Mouse (Mus musculus) heart, embryonic 15.5 days (tissue): Measurements from ENCODE around the gene Olfr1362. TPM values are rescaled to one million over a fixed set of nuclear protein-coding genes. Genes with fewer than 3 reads are reported as not detected.

Experiments
- ATAC-seq: fragments of 200-750 bp; cut with Nextera tagmentation; replicated peaks from 2 replicates; pipeline ENCODE4 v1.8.0; 2017; ENCODE audit warnings: low read depth, moderate TSS enrichment; ENCODE audit not compliant: insufficient number of reproducible peaks, insufficient read depth, low FRiP score
- H3K27ac ChIP-seq: fragments of 300-500 bp; sonication (generic); 2 replicates; pipeline ENCODE4 v1.5.1; 2015; ENCODE audit warnings: mild to moderate bottlenecking, inconsistent platforms
- H3K27me3 ChIP-seq: fragments of 300-500 bp; sonication (generic); 2 replicates; pipeline ENCODE4 v1.6.1; 2015; ENCODE audit warnings: inconsistent platforms
- H3K36me3 ChIP-seq: fragments of 300-500 bp; sonication (generic); 2 replicates; pipeline ENCODE4 v1.6.1; 2015; ENCODE audit warnings: mild to moderate bottlenecking, inconsistent platforms
- H3K4me1 ChIP-seq: fragments of 300-500 bp; sonication (generic); replicated peaks from 2 replicates; pipeline ENCODE4 v1.6.1; 2015; ENCODE audit warnings: inconsistent platforms
- H3K4me2 ChIP-seq: fragments of 300-500 bp; sonication (generic); 2 replicates; pipeline ENCODE4 v1.6.1; 2015; ENCODE audit warnings: inconsistent platforms, mild to moderate bottlenecking, moderate library complexity
- H3K4me3 ChIP-seq: fragments of 300-500 bp; sonication (generic); 2 replicates; pipeline ENCODE4 v1.5.1; 2015; ENCODE audit warnings: mild to moderate bottlenecking, inconsistent platforms
- H3K9ac ChIP-seq: fragments of 300-500 bp; sonication (generic); 2 replicates; pipeline ENCODE4 v1.6.1; 2015; ENCODE audit warnings: mild to moderate bottlenecking, inconsistent platforms
- H3K9me3 ChIP-seq: fragments of 300-500 bp; sonication (generic); replicated peaks from 2 replicates; pipeline ENCODE4 v1.6.1; 2016; ENCODE audit warnings: inconsistent platforms
- WGBS: fragments of 180-500 bp; shearing (Covaris S2); methylation state at CpG from one replicate; pipeline ENCODE4 v1.1.7; 2015; ENCODE audit warnings: mixed read lengths; 5-methylcytosine and 5-hydroxymethylcytosine counted together
- polyA plus RNA-seq: library from polyadenylated mRNA; unstranded; fragments of >200 nt; fragmentation: Nextera tagmentation; extraction: Ambion mirVana; gene quantifications from 2 replicates; pipeline ENCODE4 v1.2.1, GENCODE M21; 2015

The Olfr1362 gene
- polyA plus RNA-seq: not detected in 2 replicates

DNA sequence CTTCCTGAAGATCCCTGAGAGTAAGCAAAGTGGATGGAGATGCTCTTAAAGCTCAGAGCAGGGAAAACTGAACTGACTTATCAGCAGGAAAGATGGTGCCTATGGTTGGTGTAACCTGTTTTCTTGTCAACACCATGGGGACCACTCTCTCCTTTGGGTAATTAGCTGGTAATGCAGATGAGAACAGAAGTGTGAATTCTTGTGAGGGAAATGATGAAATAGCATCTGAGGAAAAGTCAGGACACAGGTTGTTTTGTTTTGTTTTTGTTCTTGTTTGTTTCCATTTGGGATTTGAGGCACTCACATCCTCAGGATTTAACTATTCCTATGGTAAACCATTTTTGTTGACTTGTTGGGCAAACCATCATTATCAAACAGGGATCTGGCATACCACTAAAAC, at the start of gene Olfr1362:
Gene Olfr1362 (minus strand): TSS at position 101 of the 400 bp plus-strand sequence.
- H3K9ac ChIP-seq: no peak within 1 kb of the TSS
- no peaks in the 10 kb centered on the region for H3K4me1 ChIP-seq
- no peak within 1 kb of the TSS for H3K4me3 ChIP-seq
- no peak for ATAC-seq
- no peaks in the 10 kb centered on the region; the same call in 1 of the 2 replicates for H3K9me3 ChIP-seq
- H3K36me3 ChIP-seq: no peaks in the 10 kb centered on the region
- no peak within 1 kb of the TSS for H3K27ac ChIP-seq
- H3K27me3 ChIP-seq: no peaks in the 10 kb centered on the region
- H3K4me2 ChIP-seq: no peak within 1 kb of the TSS

DNA sequence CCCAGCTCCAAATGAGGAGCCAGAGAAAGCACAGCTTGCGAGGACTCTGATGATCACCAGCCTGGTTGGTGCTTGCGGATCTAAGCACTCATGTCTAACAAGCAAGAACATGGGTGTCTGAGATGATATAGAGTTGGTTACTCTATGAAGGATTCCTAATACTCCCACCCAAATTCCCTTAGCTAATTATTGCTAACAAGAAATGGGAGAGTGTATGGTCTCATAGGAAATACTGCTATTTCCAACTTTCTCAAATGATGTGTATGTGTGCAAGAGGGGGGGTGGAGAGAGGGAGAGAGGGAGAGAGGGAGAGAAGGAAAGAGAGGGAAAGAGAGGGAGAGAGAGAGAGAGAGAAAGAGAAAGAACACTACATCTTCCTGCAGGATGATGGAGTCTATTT, 49.5 kb upstream of the Olfr1362 start, which contains the start of gene Olfr1361:
Gene Olfr1361 (minus strand): TSS at position 101 of the 400 bp plus-strand sequence.
- Histone ChIP-seq H3K36me3 (no peaks in the 10 kb centered on the region), H3K4me3 (no peak within 1 kb of the TSS), H3K4me2 (no peak within 1 kb of the TSS), H3K27me3 (no peaks in the 10 kb centered on the region), H3K9me3 (no peaks in the 10 kb centered on the region), H3K27ac (no peak within 1 kb of the TSS), H3K9ac (no peak within 1 kb of the TSS), H3K4me1 (no peaks in the 10 kb centered on the region)
- 70% methylated on average over 2 of the region's 2 CpGs for WGBS
- no peak for ATAC-seq

DNA sequence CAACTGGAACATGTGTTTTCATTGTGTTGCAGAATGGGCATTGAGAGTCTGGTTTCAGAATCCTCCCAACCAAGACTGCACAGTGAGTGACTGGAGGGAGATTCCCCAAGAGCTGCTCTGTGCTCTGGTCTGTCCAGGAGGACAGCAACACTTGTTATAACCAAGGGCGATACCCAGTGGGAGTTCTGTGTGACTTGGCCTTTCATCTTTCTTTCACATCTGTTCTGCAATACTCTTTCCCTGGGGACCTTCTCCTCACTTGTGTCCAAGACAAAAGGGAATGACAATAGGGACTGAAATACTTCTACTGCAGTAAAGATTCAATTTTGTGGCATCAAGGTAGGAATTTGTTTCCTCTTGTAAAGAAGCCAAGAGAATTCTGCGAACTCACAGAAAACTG, 28.6 kb upstream of the Olfr1362 start, which contains the start of gene Olfr11:
Gene Olfr11 (minus strand): TSS at position 101 of the 400 bp plus-strand sequence.
- Histone ChIP-seq H3K9ac (no peak within 1 kb of the TSS), H3K4me2 (no peak within 1 kb of the TSS), H3K27ac (no peak within 1 kb of the TSS), H3K9me3 (no peaks in the 10 kb centered on the region), H3K27me3 (no peaks in the 10 kb centered on the region), H3K4me3 (no peak within 1 kb of the TSS), H3K4me1 (no peaks in the 10 kb centered on the region), H3K36me3 (no peaks in the 10 kb centered on the region)
- ATAC-seq: no peak
- 85% methylated on average over 2 of the region's 2 CpGs for WGBS

DNA sequence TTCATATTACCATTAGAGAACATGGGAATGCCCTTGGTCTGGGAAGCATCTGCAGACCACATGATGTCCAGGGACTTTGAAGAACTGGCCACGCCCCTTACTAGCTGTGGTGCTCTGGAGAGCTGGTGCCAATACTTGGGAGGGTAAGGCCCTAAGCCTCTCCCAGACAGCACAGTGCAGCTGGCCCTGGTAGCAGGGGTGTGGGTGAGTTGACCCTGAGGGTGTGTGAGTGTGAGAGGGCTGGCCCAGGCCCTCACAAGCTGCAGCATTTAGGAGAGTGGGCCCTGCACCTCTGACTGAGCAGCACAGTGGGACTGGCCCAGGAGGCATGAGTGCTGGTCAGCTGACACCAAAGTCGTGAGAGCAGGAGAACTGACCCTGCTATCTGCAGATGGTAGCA, 22.2 kb downstream of the Olfr1362 start:
- H3K9ac ChIP-seq: no peak overlapping the region
- ATAC-seq: 0 out of 2 replicates have a peak, but pooled peaks have one; percentile 43
- no peak overlapping the region for H3K4me2 ChIP-seq
- no peaks in the 10 kb centered on the region for H3K36me3 ChIP-seq
- H3K4me3 ChIP-seq: no peak overlapping the region
- H3K9me3 ChIP-seq: no peaks in the 10 kb centered on the region
- H3K27ac ChIP-seq: no peak overlapping the region
- H3K27me3 ChIP-seq: no peaks in the 10 kb centered on the region
- H3K4me1 ChIP-seq: no peaks in the 10 kb centered on the region
- WGBS: 40% methylated on average over 2 of the region's 2 CpGs

DNA sequence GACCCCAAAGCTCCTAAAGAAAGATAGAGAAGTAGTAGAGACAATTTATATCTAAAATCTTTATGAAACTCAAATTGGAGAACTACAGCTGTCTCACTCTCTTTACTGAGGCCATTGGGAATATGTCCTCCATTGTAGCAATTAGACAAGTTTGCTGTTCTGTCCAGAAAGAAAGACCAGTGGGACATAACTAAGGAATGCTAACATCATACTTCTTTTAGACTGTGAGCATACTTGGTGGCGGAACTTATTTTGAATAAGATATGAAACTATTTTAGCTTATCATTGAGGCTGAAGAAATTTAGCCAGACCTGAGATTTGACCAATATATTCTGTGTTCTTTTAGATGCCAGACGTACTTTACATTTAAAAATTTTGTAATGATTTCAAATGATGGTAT, 32.2 kb downstream of the Olfr1362 start, which contains the start of gene Olfr1364:
Gene Olfr1364 (minus strand): TSS at position 101 of the 400 bp plus-strand sequence.
- Histone ChIP-seq H3K4me3 (no peak within 1 kb of the TSS), H3K27ac (no peak within 1 kb of the TSS), H3K27me3 (no peaks in the 10 kb centered on the region), H3K9me3 (no peaks in the 10 kb centered on the region), H3K9ac (no peak within 1 kb of the TSS), H3K36me3 (no peaks in the 10 kb centered on the region), H3K4me2 (no peak within 1 kb of the TSS), H3K4me1 (no peaks in the 10 kb centered on the region)
- ATAC-seq: no peak
- WGBS: 81% methylated on average over 2 of the region's 2 CpGs

Other genes with a start within 250 kb of the Olfr1362 start
- gene Zkscan3, start 211.3 kb downstream of the Olfr1362 start, polyA plus RNA-seq: 65.7 and 71.5 TPM in 2 replicates
- gene Pgbd1, start 173.0 kb downstream of the Olfr1362 start, polyA plus RNA-seq: 2.9 and 3.3 TPM in 2 replicates
- 26.6 and 27.0 TPM in 2 replicates for gene Zscan26, start 160.3 kb downstream of the Olfr1362 start, polyA plus RNA-seq
- gene Nkapl, start 145.5 kb downstream of the Olfr1362 start, polyA plus RNA-seq: 1.4 and 1.5 TPM in 2 replicates
- 1.4 and 2.2 TPM in 2 replicates for gene Zkscan4, start 135.1 kb downstream of the Olfr1362 start, polyA plus RNA-seq
- gene Gm10065, start 134.6 kb downstream of the Olfr1362 start, polyA plus RNA-seq: not detected in 2 replicates
- 0.71 and 0.76 TPM in 2 replicates for gene AK157302, start 118.8 kb downstream of the Olfr1362 start, polyA plus RNA-seq
- gene Gm11273, start 112.6 kb downstream of the Olfr1362 start, polyA plus RNA-seq: 15.7 and 17.9 TPM in 2 replicates
- gene Zkscan8, start 82.9 kb downstream of the Olfr1362 start, polyA plus RNA-seq: 3.5 and 4.0 TPM in 2 replicates
- gene Olfr1366, start 71.2 kb downstream of the Olfr1362 start, polyA plus RNA-seq: 0.10 TPM in 1 of 2 replicates, not detected in the other
- gene Olfr1535, start 54.1 kb downstream of the Olfr1362 start, polyA plus RNA-seq: not detected in 2 replicates
- gene Olfr1364, start 32.3 kb downstream of the Olfr1362 start, polyA plus RNA-seq: not detected in 2 replicates
- not detected in 2 replicates for gene Olfr11, start 28.5 kb upstream of the Olfr1362 start, polyA plus RNA-seq
- not detected in 2 replicates for gene Olfr1361, start 49.4 kb upstream of the Olfr1362 start, polyA plus RNA-seq
- not detected in 2 replicates for gene Olfr1360, start 63.4 kb upstream of the Olfr1362 start, polyA plus RNA-seq
- not detected in 2 replicates for gene Olfr1359, start 84.1 kb upstream of the Olfr1362 start, polyA plus RNA-seq
- 0.47 and 1.3 TPM in 2 replicates for gene Hist1h2bl, start 102.1 kb upstream of the Olfr1362 start, polyA plus RNA-seq
- 9.9 and 11.4 TPM in 2 replicates for gene Hist1h2ai, start 102.4 kb upstream of the Olfr1362 start, polyA plus RNA-seq
- gene Hist1h3h, start 103.6 kb upstream of the Olfr1362 start, polyA plus RNA-seq: 1.5 and 5.4 TPM in 2 replicates
- gene Hist1h2bm, start 108.0 kb upstream of the Olfr1362 start, polyA plus RNA-seq: 1.3 and 2.3 TPM in 2 replicates
- 0.66 and 0.67 TPM in 2 replicates for gene Hist1h4j, start 121.0 kb upstream of the Olfr1362 start, polyA plus RNA-seq
- gene Hist1h4k, start 136.5 kb upstream of the Olfr1362 start, polyA plus RNA-seq: 1.3 and 3.0 TPM in 2 replicates
- 9.5 and 11.0 TPM in 2 replicates for gene Hist1h2ak, start 139.8 kb upstream of the Olfr1362 start, polyA plus RNA-seq
- 2.0 and 3.0 TPM in 2 replicates for gene Hist1h2bn, start 140.1 kb upstream of the Olfr1362 start, polyA plus RNA-seq
- gene Hist1h1b, start 166.6 kb upstream of the Olfr1362 start, polyA plus RNA-seq: 8.6 and 10.7 TPM in 2 replicates
- gene Hist1h3i, start 169.3 kb upstream of the Olfr1362 start, polyA plus RNA-seq: 56.3 and 60.4 TPM in 2 replicates
- gene Hist1h2an, start 173.2 kb upstream of the Olfr1362 start, polyA plus RNA-seq: 2.3 and 3.2 TPM in 2 replicates
- gene Hist1h2bp, start 173.4 kb upstream of the Olfr1362 start, polyA plus RNA-seq: 0.86 and 1.4 TPM in 2 replicates
- gene Hist1h2bq, start 196.2 kb upstream of the Olfr1362 start, polyA plus RNA-seq: 7.2 and 7.3 TPM in 2 replicates
- 3.5 TPM in 1 of 2 replicates, not detected in the other for gene Hist1h2ao, start 196.4 kb upstream of the Olfr1362 start, polyA plus RNA-seq
- gene Hist1h4m, start 197.7 kb upstream of the Olfr1362 start, polyA plus RNA-seq: not detected in 2 replicates
- 6.2 and 11.6 TPM in 2 replicates for gene Hist1h4n, start 218.2 kb upstream of the Olfr1362 start, polyA plus RNA-seq
- gene Hist1h2ap, start 219.5 kb upstream of the Olfr1362 start, polyA plus RNA-seq: 1,372 and 1,424 TPM in 2 replicates
- gene Hist1h2br, start 219.7 kb upstream of the Olfr1362 start, polyA plus RNA-seq: 7.8 TPM in 2 replicates